Mouse (Mus musculus) R1 (cell line): ENCODE measurements around the gene Foxe1.

Experiments used
- DNase-seq: peaks from one replicate; pipeline ENCODE4 v3.0.0-alpha.2; 2018; ENCODE audit warnings: low read depth, low spot score

Gene Foxe1

DNA sequence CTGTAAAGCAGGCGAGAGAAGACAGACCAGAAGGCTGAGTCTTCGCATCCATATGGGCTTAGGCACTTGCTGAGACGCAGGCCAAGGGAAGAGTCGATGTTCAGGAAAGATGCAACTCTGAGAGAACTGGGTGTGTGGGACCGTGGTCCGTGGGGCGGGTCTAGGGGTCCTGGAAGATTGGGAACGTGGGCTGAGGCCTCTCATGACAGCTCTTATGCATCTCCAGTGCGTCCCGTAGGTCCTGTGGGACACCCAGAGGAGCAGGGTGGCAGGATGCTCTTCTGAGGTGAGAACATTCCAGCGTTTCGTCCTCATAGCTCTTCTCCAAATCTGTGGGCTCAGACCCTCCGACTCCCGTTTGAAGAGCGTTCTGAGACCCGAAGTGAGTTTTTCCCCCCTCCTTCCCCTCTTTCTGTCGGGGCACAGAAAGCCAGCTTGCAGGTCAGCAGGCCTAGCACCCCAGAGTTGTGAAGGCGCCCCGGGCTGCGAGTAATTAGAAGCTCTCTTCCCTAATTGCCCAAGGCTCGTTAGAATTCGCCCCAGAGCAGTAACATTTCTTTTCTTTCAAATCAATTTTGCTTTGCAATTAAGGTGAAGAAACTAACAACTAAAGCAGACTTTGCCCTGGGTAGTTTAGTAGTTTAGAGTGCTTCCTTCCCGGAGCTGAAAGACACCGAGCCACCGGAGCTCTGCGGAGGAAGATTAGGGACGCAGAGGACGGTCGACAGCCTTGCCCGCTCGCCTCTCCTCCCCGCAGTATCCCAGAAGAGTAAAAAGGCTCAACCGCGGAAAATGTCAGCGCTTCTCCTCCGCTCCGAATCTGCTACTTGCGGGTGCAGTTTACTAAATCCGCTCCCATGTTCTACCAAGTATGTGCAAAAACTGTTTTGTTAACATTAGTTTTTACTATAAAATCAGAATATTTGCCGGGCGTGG is 4.4 kb downstream of the Foxe1 start:
- no peak for DNase-seq

DNA sequence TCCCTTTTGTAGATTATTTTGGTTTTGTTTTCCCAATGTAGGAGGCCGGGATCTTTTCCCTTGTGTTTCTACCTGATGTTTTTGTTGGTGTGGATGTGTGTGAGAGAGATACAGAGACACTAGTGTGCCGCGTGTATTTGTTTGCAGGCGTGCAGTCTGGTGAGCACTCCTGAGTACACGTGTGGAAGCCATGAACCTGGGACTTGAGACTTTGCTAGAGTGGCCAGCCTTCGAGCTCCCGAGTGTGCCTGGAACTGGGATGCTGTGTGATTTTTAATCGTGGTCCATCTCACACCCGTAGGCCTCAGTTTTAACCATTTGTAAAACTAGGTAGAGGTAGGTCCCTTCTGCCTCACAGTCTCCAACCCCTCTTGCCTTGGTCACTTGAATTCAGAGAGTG is 5.5 kb downstream of the Foxe1 start:
- no peak for DNase-seq

DNA sequence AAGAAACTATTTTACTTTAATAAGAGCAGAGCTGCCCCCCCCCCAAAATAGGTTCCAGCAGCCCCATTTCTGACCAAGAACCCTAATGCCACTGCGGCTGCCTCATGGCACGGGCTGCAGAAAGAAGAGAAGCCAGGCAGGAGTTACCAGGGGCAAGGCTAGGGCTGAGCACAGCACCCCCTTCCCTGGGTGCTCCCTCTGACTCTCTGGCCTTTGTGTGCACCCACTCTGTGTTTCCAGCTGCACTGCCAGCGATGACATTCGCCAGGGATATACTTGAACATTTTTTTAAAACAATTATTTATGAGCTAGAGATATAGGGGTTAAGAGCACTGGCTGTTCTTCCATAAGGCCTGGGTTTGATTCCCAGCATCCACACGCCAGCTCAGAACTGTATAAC is 6.1 kb downstream of the Foxe1 start:
- no peak for DNase-seq

DNA sequence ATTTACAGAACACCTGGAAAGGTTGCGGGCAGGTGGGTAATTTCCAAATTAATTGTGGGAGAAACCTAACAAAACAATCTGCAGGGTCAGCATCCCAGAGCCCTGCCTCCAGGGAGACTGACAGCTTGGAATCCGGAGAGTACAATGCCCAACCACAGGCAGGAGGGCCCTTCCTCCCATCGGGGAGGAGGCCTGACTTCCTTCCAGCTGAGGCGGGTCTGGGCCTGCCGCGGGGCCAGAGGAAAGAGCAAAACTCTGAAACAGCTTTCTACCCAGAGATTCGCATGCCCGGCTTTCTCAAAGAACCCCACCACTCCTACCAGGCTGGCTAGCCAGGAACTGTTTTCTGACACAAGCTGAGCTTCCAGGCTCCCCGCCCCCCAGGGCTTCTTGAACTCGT is 9.6 kb downstream of the Foxe1 start:
- DNase-seq = peak; percentile 25

DNA sequence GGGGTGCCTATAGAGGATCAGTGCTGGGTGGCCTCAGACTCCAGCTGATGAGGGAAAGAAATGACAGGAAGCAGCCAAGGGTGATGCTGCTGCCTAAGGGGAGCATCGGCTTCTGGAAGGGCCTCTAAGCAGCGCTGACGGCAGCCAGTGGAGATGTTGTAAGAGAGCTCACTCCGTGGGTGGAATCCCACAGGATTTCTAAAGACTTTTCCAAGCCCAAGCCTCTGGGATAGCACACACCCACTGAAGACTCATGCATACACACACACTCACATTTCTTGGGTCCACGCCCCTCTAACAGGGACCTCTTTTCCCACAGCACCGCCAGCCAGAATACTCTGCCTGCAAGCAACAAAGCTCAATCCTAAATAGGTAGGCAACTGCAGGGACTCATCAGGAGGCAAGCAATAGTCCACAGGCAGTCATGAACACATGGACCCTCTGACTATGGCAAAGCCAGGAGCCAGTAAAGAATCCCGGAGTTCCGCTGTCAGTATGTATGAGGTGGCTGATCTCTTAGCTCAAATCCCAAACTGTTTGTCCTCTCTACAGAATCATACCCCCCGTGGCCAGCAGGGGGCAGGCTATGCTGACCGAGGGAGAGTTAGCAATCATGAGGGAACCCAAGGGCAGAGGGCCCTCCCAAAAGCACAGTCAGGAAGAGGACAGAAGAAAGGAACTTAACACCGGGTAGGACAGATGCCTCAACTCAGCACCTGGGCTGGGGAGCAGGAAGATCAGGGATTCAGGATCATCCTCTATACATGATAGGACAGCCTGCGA is 13.1 kb downstream of the Foxe1 start:
- DNase-seq = peak; percentile 79

DNA sequence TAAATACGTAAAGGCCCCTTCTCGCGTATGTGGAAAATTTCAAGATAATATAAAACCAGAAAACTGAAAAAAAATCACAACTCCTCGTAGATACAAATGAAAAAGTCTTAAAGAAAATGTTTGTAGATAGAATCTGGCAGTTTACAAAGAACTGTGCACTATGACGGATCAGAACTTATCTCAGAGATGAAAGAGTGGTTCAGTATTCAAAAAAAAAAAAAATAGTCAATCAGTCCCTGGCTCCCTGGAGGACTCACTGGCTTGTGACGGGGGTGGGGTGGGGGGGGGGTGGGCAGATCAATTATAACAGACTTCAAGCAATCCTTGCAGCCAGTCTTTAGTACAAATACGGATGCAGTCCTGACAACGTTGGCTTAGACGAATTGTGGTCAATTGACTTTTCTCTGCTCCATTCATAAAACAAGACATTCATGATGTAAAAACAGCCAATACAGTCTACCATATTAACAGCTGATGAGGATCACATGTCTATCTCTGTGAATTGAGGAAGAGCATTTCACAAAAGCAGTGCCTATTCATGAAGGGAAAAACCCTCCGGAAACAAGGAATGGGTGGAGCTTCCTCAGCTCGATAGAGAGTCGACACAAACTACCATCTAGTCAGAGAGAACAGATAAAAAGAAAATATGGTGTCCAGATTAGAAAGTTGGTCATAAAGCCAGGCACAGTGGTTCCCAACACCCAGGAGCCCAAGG is 16.3 kb downstream of the Foxe1 start:
- DNase-seq = no peak

DNA sequence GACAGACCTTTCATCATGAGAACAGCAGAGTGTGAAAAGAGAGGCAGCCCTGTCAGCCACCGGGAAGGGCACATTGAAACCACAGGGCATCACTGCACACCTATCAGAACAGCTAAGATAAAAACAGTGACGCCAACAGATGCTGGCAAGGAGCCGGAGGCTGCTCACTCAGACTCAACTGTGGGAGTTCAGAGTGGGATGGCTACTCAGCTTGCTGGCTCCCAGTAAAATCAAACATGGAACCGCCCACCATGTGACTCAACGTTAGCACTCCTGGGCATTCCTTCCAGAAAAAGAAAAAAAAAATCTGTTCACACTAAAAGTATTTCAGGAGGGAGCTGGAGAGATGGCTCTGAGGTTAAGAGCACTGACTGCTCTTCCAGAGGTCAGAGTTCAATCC is 17.8 kb downstream of the Foxe1 start:
- no peak for DNase-seq

DNA sequence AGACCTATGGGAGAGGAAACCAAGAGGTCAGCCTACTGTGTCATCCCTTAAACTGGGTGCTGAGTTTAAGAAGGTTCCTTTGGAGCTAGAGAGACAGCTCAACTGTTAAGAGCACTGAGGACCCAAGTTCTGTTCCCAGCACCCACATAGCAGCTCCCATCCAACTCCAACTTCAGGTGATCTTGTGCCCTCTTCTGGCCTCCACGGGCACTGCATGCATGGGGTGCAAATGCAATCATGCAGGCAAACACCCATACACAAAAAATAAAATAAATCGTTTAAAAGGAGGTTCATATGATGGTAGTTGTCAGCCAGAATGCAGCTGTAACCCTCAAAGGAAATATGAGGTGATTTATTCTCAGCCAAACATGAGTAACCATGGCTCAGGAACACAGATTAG is 21.0 kb downstream of the Foxe1 start:
- peak; percentile 40 for DNase-seq

DNA sequence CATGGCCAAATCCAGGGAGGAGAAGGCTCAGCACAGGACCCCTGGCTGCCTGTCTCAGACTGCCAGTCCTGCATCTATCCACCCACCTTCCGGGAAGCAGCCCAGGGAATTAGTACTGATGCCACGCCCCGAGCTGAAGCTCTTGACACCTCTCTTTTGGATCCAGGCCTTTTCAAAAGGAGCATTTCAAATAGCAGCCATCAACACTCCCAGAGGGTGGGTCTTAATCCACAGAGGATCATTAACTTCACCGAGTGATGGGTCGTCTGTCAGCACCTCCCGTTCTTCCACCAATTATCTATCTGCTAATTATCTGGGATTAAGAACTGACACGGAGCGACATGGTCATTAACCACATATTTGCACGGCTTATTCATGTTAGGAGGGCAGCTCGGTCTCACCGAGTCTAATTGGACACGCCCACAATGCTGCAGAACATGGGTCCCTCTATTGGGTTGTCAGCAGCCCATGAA is 24.1 kb downstream of the Foxe1 start:
- DNase-seq = peak; percentile 32

DNA sequence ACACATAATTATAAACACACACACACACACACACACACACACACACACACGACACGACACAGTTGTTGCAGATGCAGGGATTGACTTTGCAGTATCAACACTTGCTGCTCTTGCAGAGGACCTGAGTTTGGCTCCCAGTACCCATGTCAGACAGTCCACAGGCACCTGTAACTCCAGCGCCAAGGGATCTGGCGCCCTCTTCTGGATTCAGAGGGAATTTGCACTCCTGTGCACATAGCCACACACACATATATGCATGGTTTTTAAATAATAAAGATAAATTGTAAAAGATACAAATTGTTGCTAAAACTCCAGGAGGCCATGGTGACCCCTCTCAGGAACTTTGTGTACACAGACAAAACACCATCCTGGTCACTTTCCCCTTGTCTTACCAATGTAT is 25.7 kb downstream of the Foxe1 start:
- peak; percentile 66 for DNase-seq

DNA sequence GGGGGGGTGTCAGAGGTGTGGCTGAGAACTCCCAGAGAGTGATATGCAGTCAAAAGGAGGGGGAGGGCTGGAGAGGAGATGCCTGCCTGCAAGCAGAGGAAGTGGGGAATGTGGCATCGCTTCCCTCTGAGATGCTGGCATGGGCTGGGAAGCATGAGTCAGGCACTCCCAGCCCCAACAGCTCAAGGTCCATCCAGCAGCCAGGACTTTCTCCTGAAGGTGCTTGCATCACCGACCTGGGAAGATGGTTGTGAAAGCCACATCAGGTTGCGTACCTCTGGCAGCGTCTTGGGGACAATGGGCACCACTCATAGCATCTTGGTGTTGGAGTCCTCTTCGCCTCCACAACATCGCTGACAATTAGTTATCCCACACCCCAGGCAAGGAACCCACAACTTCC is 27.0 kb downstream of the Foxe1 start:
- DNase-seq = no peak

DNA sequence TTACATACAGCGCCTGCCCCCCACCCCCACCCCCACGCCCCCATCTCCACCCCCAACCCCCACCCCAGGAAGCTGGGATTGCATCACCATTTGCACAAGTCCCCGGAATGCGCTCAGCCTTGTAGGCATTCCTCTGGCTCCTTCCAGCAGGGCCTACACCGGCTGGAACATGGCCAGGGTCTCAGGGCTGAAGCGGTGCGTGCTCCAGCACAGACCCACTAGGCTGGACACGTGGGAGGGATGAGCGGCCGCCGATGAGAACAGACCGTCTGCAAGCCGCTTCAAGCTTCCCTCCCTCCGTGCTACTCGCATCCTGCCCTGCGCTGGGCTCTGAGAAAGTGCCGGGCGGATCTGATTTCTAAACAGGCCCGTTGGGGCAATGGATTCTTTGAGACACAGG is 27.6 kb downstream of the Foxe1 start:
- DNase-seq = peak; percentile 64

DNA sequence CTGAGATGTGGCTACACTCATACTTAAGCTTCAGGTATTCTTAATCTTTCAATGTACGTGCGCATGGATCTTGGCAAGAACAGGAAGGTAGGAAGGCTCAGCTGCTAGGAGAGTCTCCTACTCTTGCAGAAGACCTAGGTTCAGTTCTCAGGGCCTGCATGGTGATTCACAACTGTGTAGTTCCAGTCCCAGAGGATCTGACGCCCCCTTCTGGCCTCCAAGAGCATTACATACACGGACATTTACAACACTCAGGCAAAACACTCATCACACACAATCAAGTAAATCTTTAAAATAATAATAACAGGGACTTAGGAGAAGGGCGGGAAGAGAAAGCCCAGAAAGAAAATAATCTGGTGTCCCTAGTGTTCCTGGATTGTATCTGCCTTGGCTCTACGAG is 31.0 kb downstream of the Foxe1 start:
- DNase-seq = peak; percentile 85

DNA sequence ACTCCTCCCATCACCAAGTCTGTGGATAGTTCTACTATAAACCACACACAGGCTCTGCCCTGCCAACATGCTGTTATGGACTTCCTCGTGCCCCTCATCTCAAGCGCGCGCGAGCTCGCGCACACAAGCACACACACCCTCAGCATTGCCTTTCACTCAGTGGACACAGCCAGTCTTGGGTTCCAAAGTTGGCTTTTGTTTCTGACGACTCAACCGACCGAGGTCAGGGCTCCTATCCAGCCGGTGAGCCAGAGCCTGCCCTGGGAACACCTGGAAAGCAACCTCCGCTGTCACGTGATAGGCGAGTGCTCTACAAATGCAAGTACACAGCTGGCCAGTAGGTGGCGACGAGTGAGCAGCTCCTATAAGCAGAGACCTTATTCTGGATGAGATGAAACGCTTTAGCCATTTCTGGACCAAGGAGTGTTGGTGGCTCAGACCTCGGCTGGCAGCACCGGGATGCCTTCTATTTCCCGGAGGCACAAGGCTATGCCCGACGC is 31.5 kb downstream of the Foxe1 start:
- DNase-seq = peak; percentile 94

DNA sequence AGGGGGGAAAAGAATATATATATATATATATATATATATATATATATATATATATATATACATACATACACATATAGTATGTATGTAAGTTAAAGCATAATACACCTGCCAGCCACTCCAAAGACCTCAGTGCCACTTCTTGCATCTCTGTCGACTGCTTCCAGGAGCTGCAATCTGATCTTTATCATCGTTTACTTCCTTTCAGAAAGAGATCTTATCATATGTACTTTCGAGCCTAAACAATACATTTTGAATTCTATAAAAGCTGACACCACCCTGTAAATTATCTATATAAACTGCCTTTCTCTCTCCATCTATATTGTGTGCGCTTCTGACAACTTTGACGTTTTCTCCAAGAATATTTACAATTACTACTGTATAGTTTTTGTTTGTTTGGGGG is 45.1 kb downstream of the Foxe1 start:
- DNase-seq = no peak

DNA sequence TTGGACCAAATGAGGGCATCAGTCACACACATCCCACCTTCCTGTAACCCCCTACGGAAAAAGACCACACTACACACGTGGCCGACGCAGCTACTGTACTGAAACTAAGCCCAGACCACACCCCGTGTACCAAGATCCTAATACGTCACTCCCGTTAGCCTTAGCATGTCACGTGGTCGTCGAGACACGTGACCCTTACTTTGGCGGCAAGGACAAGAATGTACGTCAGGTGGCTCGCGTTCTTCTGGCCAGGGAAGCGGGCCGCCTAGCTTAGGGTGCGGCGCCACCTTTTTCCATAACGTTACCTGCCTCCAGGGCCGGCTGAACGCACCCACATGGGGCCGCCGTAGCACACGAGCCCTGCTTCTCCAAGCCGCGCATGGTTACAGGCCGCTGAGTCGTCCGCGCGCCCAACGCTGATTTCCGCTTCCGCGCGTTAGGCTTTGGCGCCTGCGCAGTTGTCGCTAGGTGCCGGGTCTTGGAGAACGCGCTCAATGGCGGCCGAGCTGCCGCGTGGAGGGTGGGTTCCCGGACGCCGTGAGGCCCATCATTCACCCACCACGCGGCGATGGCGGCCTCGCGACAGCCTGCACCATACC is 45.7 kb downstream of the Foxe1 start, which contains the start of gene Trmo:
Gene Trmo (minus strand): TSS at position 425 of the 599 bp plus-strand sequence.
- DNase-seq = peak; percentile 99

DNA sequence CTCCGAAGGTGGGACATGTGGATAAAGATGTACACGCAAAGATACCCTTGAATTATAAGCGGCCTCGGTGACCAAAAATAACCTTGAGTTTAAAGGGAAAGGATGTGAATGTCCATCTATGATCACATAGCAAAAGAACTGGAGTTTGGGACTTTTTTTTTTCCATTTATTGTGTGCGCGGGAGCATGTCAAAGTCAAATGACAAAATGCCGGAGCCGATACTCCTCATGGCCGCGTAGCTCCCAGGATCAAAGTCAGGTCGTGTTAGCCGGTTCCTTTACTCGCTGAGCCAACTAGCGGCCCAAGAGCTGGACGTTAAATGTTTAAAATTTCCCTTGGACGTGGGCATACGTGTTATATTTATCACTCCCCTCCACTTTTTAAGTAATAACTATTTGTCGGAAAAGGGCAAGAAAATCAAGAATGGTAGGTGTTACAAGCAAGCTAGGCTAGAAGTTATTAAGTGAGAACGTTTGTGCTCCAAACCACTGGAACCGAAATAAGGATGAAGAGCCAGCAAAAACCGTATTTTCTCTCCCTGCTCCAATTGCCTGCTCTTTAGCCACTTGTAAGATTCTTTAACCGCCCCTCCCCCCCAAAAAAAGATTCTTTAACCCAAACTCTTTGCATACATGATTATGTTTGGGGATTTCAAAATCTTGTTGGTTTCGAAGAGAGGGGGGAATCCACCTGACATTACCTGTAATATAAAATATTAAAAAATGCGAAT is 46.4 kb downstream of the Foxe1 start:
- DNase-seq = peak; percentile 67

DNA sequence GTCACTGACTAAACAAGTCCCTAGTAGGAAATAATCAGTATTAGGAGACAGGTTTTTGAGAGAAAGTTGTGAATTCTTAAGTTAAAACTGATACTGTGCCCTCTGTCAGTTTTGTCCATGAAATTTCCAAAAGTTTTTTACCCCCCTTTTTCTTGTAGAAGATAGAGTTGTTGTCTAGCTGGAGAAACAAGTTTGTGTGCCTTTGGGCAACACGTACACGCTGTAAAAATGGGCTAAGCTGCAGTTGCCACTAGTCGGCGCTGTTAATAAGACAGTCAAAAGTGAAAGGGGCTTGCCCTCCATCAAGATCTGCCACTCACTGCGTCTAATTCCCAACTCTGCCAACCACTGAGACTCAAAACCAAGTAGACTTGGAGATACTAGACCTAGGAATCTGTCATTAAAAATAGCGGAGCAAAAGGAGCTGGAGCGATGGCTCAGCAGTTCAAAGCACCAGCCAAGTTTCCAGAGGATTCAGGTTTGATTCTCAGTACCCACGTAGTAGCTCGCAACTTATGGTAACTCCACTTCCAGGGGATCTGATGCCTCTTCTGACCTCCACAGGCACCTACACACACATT is 47.1 kb downstream of the Foxe1 start:
- peak; percentile 94 for DNase-seq

DNA sequence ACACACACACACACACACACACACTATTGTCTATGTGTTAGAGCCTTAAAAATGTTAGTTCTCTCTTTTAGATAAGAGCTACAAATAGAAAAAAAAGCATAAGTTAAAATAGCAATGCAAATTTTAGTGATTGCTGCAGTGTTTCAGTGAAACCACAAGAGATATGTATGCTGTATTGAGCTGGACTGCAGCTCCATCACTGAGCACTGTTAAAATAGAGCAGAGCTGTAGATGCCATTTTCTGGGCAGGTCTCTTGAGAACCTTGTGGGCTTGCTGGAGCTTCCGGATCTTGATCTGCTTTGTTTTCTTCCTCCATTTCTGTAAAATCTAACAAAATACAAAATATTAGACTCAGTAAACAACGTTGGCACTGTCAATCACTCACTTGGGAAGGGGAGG is 51.0 kb downstream of the Foxe1 start:
- DNase-seq = no peak

DNA sequence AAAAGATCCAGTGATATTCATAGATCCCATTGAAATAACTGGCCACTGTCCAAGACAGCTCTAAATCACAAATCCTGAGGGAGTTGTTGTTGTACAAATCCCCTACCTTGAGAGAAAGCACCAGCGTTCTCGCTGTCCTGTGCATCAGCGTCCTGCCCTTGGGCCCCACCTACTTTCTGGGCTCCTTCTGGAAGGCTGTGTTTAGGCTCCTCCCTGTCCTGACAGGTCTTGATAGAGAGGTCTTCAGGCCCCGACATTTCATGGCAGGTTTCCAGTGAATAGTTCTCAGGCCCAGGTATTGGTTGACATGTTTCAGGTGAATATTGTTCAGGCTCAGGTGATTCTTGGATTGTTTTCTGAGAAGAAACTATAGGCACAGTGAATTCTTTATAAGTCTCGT is 52.3 kb downstream of the Foxe1 start:
- DNase-seq = peak; percentile 54
